Mouse (Mus musculus): Measurements from ENCODE around the gene Caskin2.

Gene Caskin2

DNA sequence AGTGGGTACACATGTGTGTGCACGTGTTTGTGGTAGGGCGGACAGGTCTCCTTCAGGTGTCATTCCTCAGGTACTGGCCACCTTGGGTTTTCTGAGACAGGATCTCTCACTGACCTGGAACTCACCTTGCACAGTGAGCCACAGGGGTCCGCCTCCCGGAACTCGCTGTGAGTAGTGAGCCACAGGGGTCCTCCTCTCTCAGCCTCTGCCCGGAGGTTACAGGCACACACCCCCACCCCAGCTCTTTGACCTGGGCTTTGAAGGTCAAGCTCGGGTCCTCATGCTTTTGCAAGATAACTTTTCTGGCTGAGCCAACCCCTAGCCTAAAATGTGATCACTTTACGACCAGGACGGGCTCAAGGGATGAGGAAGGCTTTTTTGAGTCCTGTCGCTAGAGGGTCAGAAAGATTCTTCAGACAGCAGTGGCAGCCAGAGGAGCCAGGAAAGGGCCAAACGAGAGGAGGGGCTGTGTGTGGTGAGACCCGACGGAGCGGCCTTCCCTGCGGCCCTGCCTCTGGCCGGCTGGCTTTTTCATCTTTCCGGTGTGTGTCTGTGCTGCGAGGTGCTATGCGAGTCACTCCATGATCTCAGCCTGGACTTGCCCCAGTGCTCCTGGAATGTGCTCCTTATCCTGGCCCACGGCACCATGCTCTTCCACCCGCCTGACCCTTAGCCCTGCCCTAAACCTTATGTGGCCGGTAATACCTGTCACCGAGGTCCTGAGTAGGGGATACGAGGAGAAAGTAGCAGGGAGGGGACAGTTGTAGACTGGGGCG is 17.3 kb upstream of the Caskin2 start:
- no peak for DNase-seq

- no peak for DNase-seq
Observed at GRCm38 (mm10) chr11:115829036-115829435, 15.6 kb upstream of the Caskin2 start.

- DNase-seq, result peak; percentile 62
Observed at GRCm38 (mm10) chr11:115827624-115828023, 14.2 kb upstream of the Caskin2 start.

- DNase-seq, result no peak
Observed at GRCm38 (mm10) chr11:115826487-115826886, 13.0 kb upstream of the Caskin2 start.

- DNase-seq, result peak; percentile 39
Observed at GRCm38 (mm10) chr11:115824813-115825212, 11.4 kb upstream of the Caskin2 start.

- DNase-seq, result peak; percentile 96
Observed at GRCm38 (mm10) chr11:115823774-115824740, 10.6 kb upstream of the Caskin2 start, which contains the start of gene Llgl2. Llgl2 (plus strand) TSS chr11:115824049.

DNA sequence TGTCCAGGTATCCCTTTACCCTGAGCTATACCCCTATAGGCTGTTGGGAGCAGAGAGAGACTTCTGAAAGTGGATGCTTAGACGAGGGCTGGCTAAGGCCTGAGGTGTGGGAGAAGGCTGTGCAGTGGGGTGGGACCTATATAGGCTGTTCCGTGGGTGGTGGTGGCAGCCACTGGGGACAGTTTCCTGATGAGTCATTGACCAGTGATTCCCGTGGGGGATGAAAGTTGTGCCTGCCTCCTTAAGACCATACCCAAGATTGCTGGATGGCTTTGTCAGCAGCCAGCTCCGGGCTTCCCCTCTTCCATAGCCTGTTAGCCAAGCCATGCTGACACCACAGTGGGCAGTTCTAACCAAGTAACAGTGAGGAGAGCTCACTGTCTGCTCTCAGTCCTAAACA is 7.6 kb upstream of the Caskin2 start:
- no peak for DNase-seq

- DNase-seq, result no peak
Observed at GRCm38 (mm10) chr11:115819915-115820623, 6.6 kb upstream of the Caskin2 start.

GRCm38 (mm10) chr11:115817331-115817730 is 3.9 kb upstream of the Caskin2 start:
- no peak for DNase-seq

DNA sequence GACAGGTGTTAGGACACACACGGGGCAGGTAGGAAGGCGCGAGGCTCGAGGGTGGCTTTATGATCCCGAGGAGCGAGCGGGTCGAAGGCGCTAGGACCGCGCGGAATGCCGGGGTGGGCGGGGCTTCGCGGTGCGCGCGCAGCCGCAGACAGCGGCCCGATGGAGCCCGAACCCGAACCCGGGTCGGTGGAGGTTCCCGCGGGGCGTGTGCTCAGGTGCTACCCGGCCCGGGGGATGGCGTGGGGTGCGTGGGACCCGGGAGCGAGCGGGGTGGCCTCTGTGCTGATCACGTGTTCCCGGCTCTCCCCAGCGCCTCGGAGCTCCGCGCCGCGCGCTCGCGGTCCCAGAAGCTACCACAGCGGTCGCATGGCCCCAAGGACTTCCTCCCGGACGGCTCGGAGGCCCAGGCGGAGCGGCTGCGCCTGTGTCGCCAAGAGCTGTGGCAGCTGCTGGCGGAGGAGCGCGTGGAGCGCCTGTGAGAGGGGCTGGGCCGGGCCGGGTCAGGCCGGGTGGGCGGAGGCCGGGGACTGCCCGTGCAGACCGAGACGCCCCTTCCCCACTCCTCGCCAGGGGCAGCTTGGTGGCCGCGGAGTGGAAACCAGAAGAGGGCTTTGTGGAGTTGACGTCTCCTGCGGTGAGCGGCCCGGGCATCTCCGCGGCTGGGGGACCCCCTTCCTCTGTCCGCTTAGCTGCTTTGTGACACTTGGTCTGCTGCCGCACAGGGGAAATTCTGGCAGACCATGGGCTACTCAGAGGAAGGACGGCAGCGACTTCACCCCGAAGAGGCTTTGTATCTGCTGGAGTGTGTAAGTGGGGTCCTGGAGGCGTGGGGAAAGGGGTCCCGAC is 1.4 kb upstream of the Caskin2 start, which contains the start of gene Tsen54:
Gene Tsen54, plus strand, starts transcription at position 120 of the 846 bp plus-strand sequence.
- DNase-seq, result peak; percentile 89

GRCm38 (mm10) chr11:115812533-115813420 is 662 bp downstream of the Caskin2 start:
- DNase-seq, result no peak

GRCm38 (mm10) chr11:115812095-115812494 is 1.3 kb downstream of the Caskin2 start:
- DNase-seq, result peak; percentile 79

GRCm38 (mm10) chr11:115811381-115812093 is 1.9 kb downstream of the Caskin2 start:
- DNase-seq, result no peak

DNA sequence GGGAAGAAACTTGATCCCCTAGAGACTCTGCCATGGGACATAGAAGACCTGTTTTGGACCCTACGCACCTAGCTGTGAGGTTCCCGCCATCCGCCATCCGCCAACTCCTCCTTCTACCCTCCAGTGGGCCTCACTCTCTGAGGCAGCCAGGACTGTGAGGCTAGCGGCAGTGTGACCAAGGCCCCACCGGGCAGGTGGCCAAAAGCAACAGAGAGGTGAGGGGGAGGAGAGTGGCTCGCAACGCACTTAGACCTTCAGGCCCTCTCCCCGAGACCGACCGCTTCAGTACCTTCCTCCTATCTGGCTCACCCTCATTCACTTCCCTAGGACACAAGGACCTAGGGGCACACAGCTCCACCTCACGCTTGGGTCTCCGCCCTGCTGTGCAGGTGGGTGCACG is 3.1 kb downstream of the Caskin2 start:
- peak; percentile 70 for DNase-seq

DNA sequence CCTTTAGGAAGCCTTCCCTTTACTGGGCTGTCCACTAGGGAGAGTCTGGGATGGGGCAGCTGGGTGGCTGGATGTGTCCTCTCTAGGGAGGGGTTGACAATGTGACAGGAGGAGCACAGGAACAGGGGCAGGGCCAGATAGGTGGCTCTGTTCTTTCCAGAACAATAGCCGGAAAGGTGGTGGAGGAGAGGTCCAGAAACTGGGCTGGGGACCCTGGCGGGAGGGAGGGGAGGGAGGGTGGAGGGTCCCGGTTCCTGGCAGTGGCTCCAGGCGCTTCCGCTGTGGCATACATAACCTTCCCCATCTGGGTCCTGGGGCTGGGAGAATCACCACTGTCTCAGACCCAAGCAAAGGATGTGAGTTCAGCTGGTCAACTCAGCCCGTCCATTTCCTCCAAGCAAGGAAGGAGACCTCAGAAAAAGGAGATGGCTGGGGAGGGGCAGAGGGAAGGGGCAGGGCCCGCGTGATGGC is 4.1 kb downstream of the Caskin2 start:
- DNase-seq, result peak; percentile 84

DNA sequence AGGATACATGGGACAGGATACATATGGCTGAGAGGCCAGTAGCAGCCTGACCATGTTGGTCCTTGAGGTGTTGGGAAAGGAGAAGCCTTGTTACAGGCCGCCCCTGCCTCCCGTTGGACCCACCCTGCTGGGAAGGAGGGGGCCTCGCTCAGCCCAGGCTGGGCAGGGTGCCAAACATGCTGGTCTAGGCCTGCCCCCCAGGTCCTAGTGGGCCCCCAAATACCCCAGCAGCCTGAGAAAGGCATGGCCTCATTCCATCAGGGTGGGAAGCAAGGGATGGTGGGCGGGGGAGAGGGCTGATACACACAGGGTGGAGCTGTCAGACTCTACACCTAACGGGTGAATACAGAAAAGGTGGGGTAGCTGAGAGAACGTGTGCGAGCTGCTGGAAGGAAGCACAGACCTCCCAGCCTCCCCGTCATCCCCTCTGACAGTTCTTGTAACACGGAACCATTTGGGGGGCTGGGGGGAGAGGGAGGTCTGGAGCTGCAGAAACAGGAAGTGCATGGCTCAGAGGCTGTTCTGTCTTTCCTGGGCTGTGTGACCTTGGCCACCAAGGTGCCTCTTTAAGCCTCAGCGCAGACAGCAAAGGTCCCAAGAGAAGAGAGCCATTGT is 4.6 kb downstream of the Caskin2 start:
- peak; percentile 55 for DNase-seq

DNA sequence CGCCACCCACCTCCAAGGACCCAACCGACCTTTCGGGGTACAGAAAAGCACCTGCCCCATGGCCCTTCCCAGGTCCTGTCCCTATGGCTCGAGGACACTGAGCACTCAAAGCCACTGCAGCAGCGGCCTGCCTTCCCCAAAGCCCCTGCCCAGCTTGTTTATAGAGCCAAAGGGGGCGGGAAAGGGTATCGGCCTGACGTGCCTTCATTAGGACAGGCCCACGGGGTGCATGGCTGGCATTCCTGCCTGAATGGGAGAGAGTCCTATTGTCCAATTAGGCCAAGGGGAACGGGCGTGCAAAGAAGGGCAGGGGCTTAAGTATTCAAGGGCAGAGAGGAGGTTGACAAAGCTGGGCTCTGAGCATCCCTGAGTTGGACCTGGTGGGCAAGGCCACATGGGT is 5.5 kb downstream of the Caskin2 start:
- no peak for DNase-seq

DNA sequence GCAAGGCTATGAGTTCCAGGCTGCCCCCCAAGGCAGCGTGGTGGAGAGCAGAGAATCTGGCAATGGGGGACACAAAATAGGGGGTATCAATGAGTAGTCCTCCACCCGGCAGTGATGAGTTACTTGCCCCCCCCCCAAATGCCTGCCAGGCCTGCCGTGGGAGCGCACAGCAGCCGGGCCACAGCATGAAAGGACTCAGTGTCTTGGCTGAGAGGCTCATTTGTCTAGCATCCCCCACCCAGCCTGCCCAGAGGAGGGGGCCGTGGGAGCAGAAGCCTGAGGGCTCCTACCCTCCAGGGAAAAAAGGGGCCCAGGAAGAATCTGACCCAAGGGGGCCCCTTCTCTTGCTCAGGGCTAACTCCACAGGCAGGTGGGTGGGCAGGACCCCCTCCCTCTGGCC is 6.1 kb downstream of the Caskin2 start:
- no peak for DNase-seq

GRCm38 (mm10) chr11:115806154-115806553 is 7.3 kb downstream of the Caskin2 start:
- DNase-seq, result peak; percentile 83

DNA sequence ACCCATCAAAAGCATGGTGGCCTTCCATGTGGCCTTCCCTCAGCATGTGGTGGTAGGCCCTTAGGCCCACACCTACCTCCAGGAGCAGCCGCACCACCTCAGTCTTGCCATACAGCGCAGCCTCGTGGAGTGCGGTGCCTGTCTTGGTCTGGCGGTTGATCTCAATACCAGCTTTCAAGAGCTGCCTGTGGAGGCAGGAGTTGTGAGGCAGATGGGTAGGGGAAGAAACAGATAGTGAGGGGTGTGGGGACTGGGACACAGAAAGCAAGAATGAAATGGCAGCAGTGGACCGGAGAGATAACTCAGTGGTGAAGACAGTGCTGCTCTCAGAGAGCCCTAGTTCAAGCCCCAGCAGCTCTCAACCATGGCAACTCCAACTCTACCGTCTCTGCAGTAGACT is 8.4 kb downstream of the Caskin2 start:
- no peak for DNase-seq
